11 mouse cellular contexts compared by ENCODE assay signal in the genomic region with DNA sequence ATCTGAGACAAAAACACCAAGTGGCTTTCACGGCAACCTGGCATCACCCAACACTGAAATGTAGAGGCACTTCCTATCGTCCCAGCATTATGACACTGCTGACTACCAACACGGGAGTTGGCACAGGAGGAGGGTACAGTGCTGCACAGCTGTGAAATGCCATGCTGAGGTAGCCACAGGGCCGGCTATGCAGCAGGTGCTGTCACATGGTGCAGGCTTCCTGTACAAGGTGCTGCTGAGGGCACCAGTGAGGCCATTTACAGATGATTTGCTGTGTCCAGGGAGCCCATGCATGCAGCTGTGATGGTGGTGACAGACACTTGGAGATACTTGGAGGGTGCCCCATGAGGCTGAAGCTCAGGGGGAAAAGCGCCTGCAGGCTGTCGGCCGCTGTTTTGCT.
DNase-seq lines count a peak whose midpoint lies in the region; ATAC-seq lines count a peak whose summit lies in the region.
"Had no signal": no experiment of that assay in that cellular context is flagged by ENCODE, and none has a peak within 500 bp of the region (broad histone marks: within the 10 kb centered on the region; RNA-seq: fewer than 3 reads in every experiment).

No protein-coding gene starts in this region.

- no peaks in the 10 kb centered on the region for H3K27me3 ChIP-seq in hindbrain, embryonic 12.5 days
- no peaks in the 10 kb centered on the region for H3K27me3 ChIP-seq in hindbrain, embryonic 14.5 days (ENCODE audit: control insufficient read depth, insufficient read depth, low read length)
- H3K27me3 ChIP-seq: forebrain, embryonic 12.5 days; intestine, embryonic 15.5 days had no signal

- no peaks in the 10 kb centered on the region for H3K4me1 ChIP-seq in hindbrain, embryonic 12.5 days
- H3K4me1 ChIP-seq in hindbrain, embryonic 14.5 days (replicated peaks; ENCODE audit: control insufficient read depth, insufficient read depth, low read length), result no peaks in the 10 kb centered on the region
- H3K4me1 ChIP-seq: forebrain, embryonic 12.5 days; intestine, embryonic 15.5 days had no signal

- H3K36me3 ChIP-seq in hindbrain, embryonic 12.5 days, result peaks cover 25% of the 10 kb centered on the region
- H3K36me3 ChIP-seq in hindbrain, embryonic 14.5 days (replicated peaks; ENCODE audit: control insufficient read depth, insufficient read depth), result peaks cover 4% of the 10 kb centered on the region; the same call in 1 of the 2 replicates

- 88% methylated on average over 7 of the region's 7 CpGs for WGBS in hindbrain, embryonic 12.5 days
- 90% methylated on average over 7 of the region's 7 CpGs for WGBS in hindbrain, embryonic 14.5 days

- no peak for DNase-seq in frontal cortex, postnatal 25 days (ENCODE audit: low spot score in 2 of 2)
- DNase-seq in hindbrain, embryonic 14.5 days (ENCODE audit: low spot score), result no peak
- DNase-seq in naive thymus-derived CD4-positive, alpha-beta T cell, adult 2 months (ENCODE audit: low read depth), result peak; percentile 45
- DNase-seq in thymus, postnatal 14 days, result peak; percentile 78
- no peak for DNase-seq in adrenal gland, adult 8-10 months
- no peak for DNase-seq in kidney, postnatal 36 days

- H3K9me3 ChIP-seq in hindbrain, embryonic 12.5 days (replicated peaks), result no peaks in the 10 kb centered on the region
- no peaks in the 10 kb centered on the region for H3K9me3 ChIP-seq in hindbrain, embryonic 14.5 days (ENCODE audit: control insufficient read depth, low read length)
- H3K9me3 ChIP-seq: forebrain, embryonic 12.5 days; intestine, embryonic 15.5 days had no signal

- H3K4me3 ChIP-seq in hindbrain, embryonic 12.5 days, result no peak overlapping the region
- H3K4me3 ChIP-seq in hindbrain, embryonic 14.5 days (replicated peaks; ENCODE audit: low read length), result no peak overlapping the region
- H3K4me3 ChIP-seq: forebrain, embryonic 12.5 days; intestine, embryonic 15.5 days; left cerebral cortex, adult 2 months had no signal

- H3K4me2 ChIP-seq in hindbrain, embryonic 12.5 days (replicated peaks), result no peak overlapping the region
- no peak overlapping the region for H3K4me2 ChIP-seq in hindbrain, embryonic 14.5 days (replicated peaks)
- H3K4me2 ChIP-seq: forebrain, embryonic 12.5 days; intestine, embryonic 15.5 days had no signal

- peak; percentile 3; the same call in 1 of the 2 replicates for ATAC-seq in frontal cortex, adult (ENCODE audit: low TSS enrichment)
- ATAC-seq in hindbrain, embryonic 12.5 days (ENCODE audit: low FRiP score), result no peak
- ATAC-seq in hindbrain, embryonic 14.5 days (ENCODE audit: low FRiP score), result no peak

- 0 out of 2 replicates have a peak overlapping the region, but pooled peaks have one; percentile 18 for H3K9ac ChIP-seq in hindbrain, embryonic 12.5 days
- H3K9ac ChIP-seq in hindbrain, embryonic 14.5 days, result no peak overlapping the region
- H3K9ac ChIP-seq: forebrain, embryonic 12.5 days; intestine, embryonic 15.5 days had no signal

- no peak overlapping the region for H3K27ac ChIP-seq in hindbrain, embryonic 12.5 days
- no peak overlapping the region for H3K27ac ChIP-seq in hindbrain, embryonic 14.5 days
- H3K27ac ChIP-seq: forebrain, embryonic 12.5 days; intestine, embryonic 15.5 days; left cerebral cortex, adult 2 months had no signal

Comparison
In these comparisons a context has a peak if more than half of its experiments do, and no peak if none do; other contexts are left out.
1. DNase-seq: peak in naive thymus-derived CD4-positive, alpha-beta T cell, adult 2 months (single experiment) and thymus, postnatal 14 days (single experiment); none in frontal cortex, postnatal 25 days (0 of 2), hindbrain, embryonic 14.5 days (single experiment), adrenal gland, adult 8-10 months (single experiment) and kidney, postnatal 36 days (0 of 2).